ENCODE assay signal across 25 mouse cellular contexts in genomic region chr15:25930657-25931056, GRCm38 (mm10). TPM values are rescaled to one million over a fixed set of nuclear protein-coding genes. Genes with fewer than 3 reads are reported as not detected.
DNase-seq lines count a peak whose midpoint lies in the region; ATAC-seq and TF ChIP-seq lines count a peak whose summit lies in the region.
"Had no signal": no experiment of that assay in that cellular context is flagged by ENCODE, and none has a peak within 500 bp of the region (broad histone marks: within the 10 kb centered on the region; RNA-seq: fewer than 3 reads in every experiment).

No protein-coding gene starts in this region.

- DNase-seq in kidney, adult 11 months = peak; percentile 68
- DNase-seq in kidney, adult 8-10 months = peak; percentile 63 to 67
- peak; percentile 67 to 70 for DNase-seq in kidney, postnatal 36 days
- no peak for DNase-seq in hindbrain, postnatal 0 days (ENCODE audit: low spot score)
- DNase-seq: adrenal gland, adult 2 months; adrenal gland, postnatal 36 days; B cell, adult 2 months; cerebellum, adult 9-10 months; embryo, embryonic 11 days; gastrocnemius, postnatal 25 days; heart, postnatal 4 days; lung, embryonic 14.5 days; lung, postnatal 14 days; midbrain, embryonic 14.5 days; retina, postnatal 1 day; right cerebral cortex, postnatal 14 days had no signal

- no peak for ATAC-seq in kidney, embryonic 15.5 days (replicated peaks; ENCODE audit: low FRiP score)
- ATAC-seq in kidney, embryonic 16.5 days (ENCODE audit: low FRiP score, low TSS enrichment) = peak; percentile 27
- no peak for ATAC-seq in hindbrain, postnatal 0 days
- ATAC-seq: activated CD4-positive, CD25-positive, alpha-beta regulatory T cell, adult 4 months; forebrain, embryonic 14.5 days; intestine, postnatal 0 days had no signal

- H3K9me3 ChIP-seq in kidney, embryonic 15.5 days (replicated peaks) = no peaks in the 10 kb centered on the region
- H3K9me3 ChIP-seq in kidney, embryonic 16.5 days (ENCODE audit: low read length) = no peaks in the 10 kb centered on the region
- no peaks in the 10 kb centered on the region for H3K9me3 ChIP-seq in hindbrain, postnatal 0 days (ENCODE audit: low read length)
- H3K9me3 ChIP-seq: embryonic facial prominence, embryonic 12.5 days; hindbrain, embryonic 13.5 days; limb, embryonic 12.5 days; liver, embryonic 15.5 days had no signal

- peaks cover 35% of the 10 kb centered on the region for H3K4me1 ChIP-seq in kidney, embryonic 15.5 days
- peaks cover 32% of the 10 kb centered on the region for H3K4me1 ChIP-seq in kidney, embryonic 16.5 days (ENCODE audit: insufficient read depth, low read length)
- 0 out of 2 replicates have a peak, but pooled peaks cover 7% of the 10 kb centered on the region for H3K4me1 ChIP-seq in hindbrain, postnatal 0 days (ENCODE audit: insufficient read depth, low read length)

- H3K36me3 ChIP-seq in kidney, embryonic 15.5 days = no peaks in the 10 kb centered on the region
- H3K36me3 ChIP-seq in kidney, embryonic 16.5 days (ENCODE audit: insufficient read depth, low read length) = no peaks in the 10 kb centered on the region
- no peaks in the 10 kb centered on the region for H3K36me3 ChIP-seq in hindbrain, postnatal 0 days (ENCODE audit: insufficient read depth, low read length)
- H3K36me3 ChIP-seq: embryonic facial prominence, embryonic 12.5 days; hindbrain, embryonic 13.5 days; limb, embryonic 12.5 days; liver, embryonic 15.5 days had no signal

- no peak overlapping the region for H3K27ac ChIP-seq in kidney, embryonic 15.5 days
- H3K27ac ChIP-seq in kidney, embryonic 16.5 days (ENCODE audit: low read length) = peak overlapping the region; percentile 21; the same call in 1 of the 2 replicates
- no peak overlapping the region for H3K27ac ChIP-seq in hindbrain, postnatal 0 days
- H3K27ac ChIP-seq: embryonic facial prominence, embryonic 12.5 days; hindbrain, embryonic 13.5 days; limb, embryonic 12.5 days; liver, embryonic 15.5 days had no signal

- H3K9ac ChIP-seq in kidney, embryonic 15.5 days = no peak overlapping the region
- H3K9ac ChIP-seq in kidney, embryonic 16.5 days (replicated peaks; ENCODE audit: low read length) = no peak overlapping the region
- H3K9ac ChIP-seq in hindbrain, postnatal 0 days (replicated peaks; ENCODE audit: low read length) = no peak overlapping the region
- H3K9ac ChIP-seq: embryonic facial prominence, embryonic 12.5 days; hindbrain, embryonic 13.5 days; limb, embryonic 12.5 days; liver, embryonic 15.5 days; lung, embryonic 14.5 days had no signal

- H3K4me3 ChIP-seq in kidney, embryonic 15.5 days (replicated peaks) = no peak overlapping the region
- H3K4me3 ChIP-seq in kidney, embryonic 16.5 days (ENCODE audit: low read length) = no peak overlapping the region
- H3K4me3 ChIP-seq in hindbrain, postnatal 0 days (ENCODE audit: low read length) = no peak overlapping the region
- H3K4me3 ChIP-seq: embryonic facial prominence, embryonic 12.5 days; hindbrain, embryonic 13.5 days; limb, embryonic 12.5 days; liver, embryonic 15.5 days had no signal

- no peak overlapping the region for H3K4me2 ChIP-seq in kidney, embryonic 15.5 days
- no peak overlapping the region for H3K4me2 ChIP-seq in kidney, embryonic 16.5 days (replicated peaks; ENCODE audit: low read depth, low read length)
- no peak overlapping the region for H3K4me2 ChIP-seq in hindbrain, postnatal 0 days (ENCODE audit: low read depth, low read length)
- H3K4me2 ChIP-seq: embryonic facial prominence, embryonic 12.5 days; hindbrain, embryonic 13.5 days; limb, embryonic 12.5 days; liver, embryonic 15.5 days; lung, embryonic 14.5 days had no signal

- no peaks in the 10 kb centered on the region for H3K27me3 ChIP-seq in kidney, embryonic 15.5 days
- H3K27me3 ChIP-seq in kidney, embryonic 16.5 days (ENCODE audit: insufficient read depth, low read length) = no peaks in the 10 kb centered on the region
- no peaks in the 10 kb centered on the region for H3K27me3 ChIP-seq in hindbrain, postnatal 0 days (ENCODE audit: insufficient read depth, low read length)
- H3K27me3 ChIP-seq: embryonic facial prominence, embryonic 12.5 days; hindbrain, embryonic 13.5 days; limb, embryonic 12.5 days; liver, embryonic 15.5 days had no signal

- WGBS in kidney, embryonic 15.5 days = 76% methylated on average over 5 of the region's 5 CpGs
- whole genome bisulfite sequencing in kidney, embryonic 16.5 days = 78% methylated on average over 5 of the region's 5 CpGs
- 87% methylated on average over 5 of the region's 5 CpGs for WGBS in hindbrain, postnatal 0 days

- no peak for TF ChIP-seq CTCF in hindbrain, postnatal 0 days (IDR thresholded peaks at IDR 0.05; ENCODE audit: low read depth)

RNA-seq across cellular contexts. Expression of gene Zfp622, which starts 53.5 kb away (rescaled TPM):
- polyA plus RNA-seq in kidney, embryonic 15.5 days (2015; fragmentation: Nextera tagmentation; extraction: Ambion mirVana) = 28.6 and 32.8 TPM in 2 replicates
- 27.6 and 28.1 TPM in 2 replicates for polyA plus RNA-seq in kidney, embryonic 16.5 days (2015; fragmentation: Nextera tagmentation; extraction: Ambion mirVana)
- total RNA-seq in hindbrain, postnatal 0 days (2014; rRNA removed) = 32.6 and 33.8 TPM in 2 replicates
- polyA plus RNA-seq in hindbrain, postnatal 0 days (2015; fragmentation: Nextera tagmentation; extraction: Ambion mirVana) = 29.9 and 33.2 TPM in 2 replicates
